Mouse (Mus musculus) forebrain, embryonic 16.5 days (tissue): ENCODE measurements around the gene Gimap9. TPM values are rescaled to one million over a fixed set of nuclear protein-coding genes. Genes with fewer than 3 reads are reported as not detected.

ENCODE experiments used
- ATAC-seq: fragments of 200-750 bp; cut with Nextera tagmentation; 2 replicates; pipeline ENCODE4 v1.8.0; 2017; ENCODE audit warnings: mild to moderate bottlenecking, moderate library complexity
- H3K27ac ChIP-seq: fragments of 300-500 bp; sonication (generic); 2 replicates; pipeline ENCODE4 v1.5.1; 2014; ENCODE audit warnings: low read length, control low read depth
- H3K27me3 ChIP-seq: fragments of 300-500 bp; sonication (generic); replicated peaks from 2 replicates; pipeline ENCODE4 v1.6.1; 2014; ENCODE audit warnings: low read length; ENCODE audit not compliant: control insufficient read depth, insufficient read depth
- H3K36me3 ChIP-seq: fragments of 300-500 bp; sonication (generic); 2 replicates; pipeline ENCODE4 v1.6.1; 2014; ENCODE audit not compliant: control insufficient read depth, insufficient read depth
- H3K4me1 ChIP-seq: fragments of 300-500 bp; sonication (generic); replicated peaks from 2 replicates; pipeline ENCODE4 v1.6.1; 2014; ENCODE audit warnings: low read length; ENCODE audit not compliant: control insufficient read depth, insufficient read depth
- H3K4me2 ChIP-seq: fragments of 300-500 bp; sonication (generic); 2 replicates; pipeline ENCODE4 v1.6.1; 2014; ENCODE audit warnings: mild to moderate bottlenecking, low read length, control low read depth
- H3K4me3 ChIP-seq: fragments of 300-500 bp; sonication (generic); replicated peaks from 2 replicates; pipeline ENCODE4 v1.5.1; 2014; ENCODE audit warnings: mild to moderate bottlenecking, low read length, control low read depth
- H3K9ac ChIP-seq: fragments of 300-500 bp; sonication (generic); replicated peaks from 2 replicates; pipeline ENCODE4 v1.6.1; 2014; ENCODE audit warnings: low read depth, low read length, control low read depth
- H3K9me3 ChIP-seq: fragments of 300-500 bp; sonication (generic); 2 replicates; pipeline ENCODE4 v1.6.1; 2016; ENCODE audit warnings: low read length; ENCODE audit not compliant: control insufficient read depth
- WGBS: fragments of 180-500 bp; shearing (Covaris S2); extraction: QIAGEN DNeasy Blood & Tissue Kit; methylation state at CpG from one replicate; pipeline ENCODE4 v1.1.7; 2014; 5-methylcytosine and 5-hydroxymethylcytosine counted together
- polyA plus RNA-seq: library from polyadenylated mRNA; unstranded; fragments of >200 nt; fragmentation: Nextera tagmentation; extraction: Ambion mirVana; gene quantifications from 2 replicates; pipeline ENCODE4 v1.2.1, GENCODE M21; 2015

Gene Gimap9
- polyA plus RNA-seq, 1 experiment from 2014 or later = 2.0 TPM

DNA sequence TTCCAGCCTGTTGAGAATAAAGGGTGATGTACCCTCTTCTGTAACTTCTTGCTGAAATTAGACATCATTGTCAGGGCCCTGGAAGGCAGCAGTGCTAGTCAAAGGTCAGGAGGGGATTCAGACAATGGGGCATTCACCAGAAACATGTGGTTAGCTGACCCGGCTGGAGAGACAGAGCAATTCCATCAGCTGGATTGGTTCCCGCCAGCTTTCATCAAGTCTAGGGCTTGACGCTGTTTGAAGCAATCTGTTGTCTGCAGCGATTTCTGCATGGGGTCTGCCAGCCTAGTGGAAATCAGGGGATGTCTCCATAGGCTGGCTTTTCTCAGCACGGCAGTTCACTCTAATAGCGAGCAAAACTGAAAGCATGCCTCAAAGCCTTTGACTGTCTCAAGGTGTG lies 39.4 kb upstream of the Gimap9 start:
- 54% methylated on average over 6 of the region's 6 CpGs for WGBS
- no peak overlapping the region for H3K4me3 ChIP-seq
- no peaks in the 10 kb centered on the region for H3K9me3 ChIP-seq
- no peak for ATAC-seq
- H3K4me1 ChIP-seq = no peaks in the 10 kb centered on the region
- no peak overlapping the region for H3K9ac ChIP-seq
- H3K4me2 ChIP-seq = no peak overlapping the region
- no peak overlapping the region for H3K27ac ChIP-seq
- no peaks in the 10 kb centered on the region for H3K27me3 ChIP-seq
- no peaks in the 10 kb centered on the region for H3K36me3 ChIP-seq

DNA sequence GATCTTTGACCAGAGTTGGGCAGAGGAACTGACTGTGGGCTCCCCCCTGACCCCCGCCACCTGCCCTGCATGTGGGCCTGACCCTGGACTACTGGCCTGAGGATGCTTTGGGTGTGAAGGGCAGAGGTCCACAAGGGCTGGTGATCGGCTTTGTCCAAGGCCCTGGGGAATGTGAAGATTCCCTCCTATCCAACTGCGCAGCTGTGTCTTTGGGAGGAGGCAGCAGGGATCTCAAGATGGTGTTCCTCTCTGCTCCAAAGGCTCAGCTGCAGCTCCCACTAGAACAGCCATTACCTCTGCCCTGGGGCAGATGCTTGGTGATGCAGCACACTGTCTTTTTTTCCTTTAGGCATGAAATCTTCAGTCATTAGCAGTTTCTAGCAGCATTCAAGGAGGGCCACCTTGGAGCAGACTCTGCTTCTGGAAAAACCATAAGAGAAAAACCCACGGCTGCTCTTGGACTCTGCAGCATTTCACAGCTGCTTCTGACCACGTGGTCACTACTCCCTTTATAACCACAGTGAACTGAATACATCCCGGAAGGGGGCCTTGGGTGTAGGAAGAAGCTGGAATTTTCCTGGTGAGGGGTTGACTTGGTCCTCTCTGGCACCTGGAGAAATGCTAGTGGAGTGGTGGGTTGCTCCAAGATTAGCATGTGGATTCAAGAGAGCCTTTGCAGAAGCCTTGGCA lies 38.0 kb upstream of the Gimap9 start:
- no peak overlapping the region for H3K4me3 ChIP-seq
- no peaks in the 10 kb centered on the region for H3K36me3 ChIP-seq
- H3K9ac ChIP-seq = no peak overlapping the region
- 77% methylated on average over 6 of the region's 6 CpGs for WGBS
- no peaks in the 10 kb centered on the region for H3K27me3 ChIP-seq
- H3K9me3 ChIP-seq = no peaks in the 10 kb centered on the region
- H3K27ac ChIP-seq = no peak overlapping the region
- H3K4me1 ChIP-seq = no peaks in the 10 kb centered on the region
- no peak overlapping the region for H3K4me2 ChIP-seq
- no peak for ATAC-seq

DNA sequence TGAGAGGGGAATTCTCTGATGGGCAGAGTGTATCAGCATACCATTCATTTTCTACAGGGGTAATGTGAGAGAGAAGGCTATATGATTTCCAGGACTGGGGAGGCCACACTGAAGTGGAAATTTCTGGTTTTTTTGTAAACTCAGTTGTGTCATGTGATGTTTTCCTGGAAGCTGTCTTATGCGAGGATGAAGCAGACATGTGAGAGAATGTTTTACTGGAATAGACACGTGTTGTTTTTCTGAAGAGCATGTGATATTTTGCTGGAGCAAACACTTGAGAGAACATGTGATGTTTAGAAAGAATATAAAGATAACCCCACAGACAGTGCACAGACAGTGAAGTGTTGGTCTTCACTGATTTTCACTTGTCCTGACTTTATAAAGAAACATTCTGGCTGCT lies 37.4 kb upstream of the Gimap9 start:
- WGBS = 73% methylated on average over 2 of the region's 2 CpGs
- H3K4me1 ChIP-seq = no peaks in the 10 kb centered on the region
- no peak overlapping the region for H3K4me3 ChIP-seq
- H3K27me3 ChIP-seq = no peaks in the 10 kb centered on the region
- H3K36me3 ChIP-seq = no peaks in the 10 kb centered on the region
- ATAC-seq = no peak
- H3K27ac ChIP-seq = no peak overlapping the region
- no peak overlapping the region for H3K4me2 ChIP-seq
- H3K9me3 ChIP-seq = no peaks in the 10 kb centered on the region
- no peak overlapping the region for H3K9ac ChIP-seq

DNA sequence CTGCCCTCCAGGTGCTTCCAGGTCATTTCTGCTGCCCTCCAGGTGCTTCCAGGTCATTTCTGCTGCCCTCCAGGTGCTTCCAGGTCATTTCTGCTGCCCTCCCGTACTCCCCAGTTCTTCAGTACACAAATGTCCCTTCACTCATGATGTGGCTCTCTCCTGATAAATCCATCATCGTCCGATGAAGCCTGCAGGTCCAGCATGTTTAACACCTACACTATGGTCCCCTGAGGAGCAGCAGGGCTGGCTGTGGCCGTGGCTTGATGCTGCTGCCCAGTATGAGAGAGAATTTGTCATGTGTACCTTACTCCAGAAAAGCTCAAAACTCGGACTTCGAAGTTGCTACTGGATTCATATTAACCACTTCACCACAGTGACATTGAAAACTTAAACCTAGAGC lies 34.5 kb upstream of the Gimap9 start:
- Histone ChIP-seq H3K27me3 (no peaks in the 10 kb centered on the region), H3K4me1 (no peaks in the 10 kb centered on the region), H3K36me3 (no peaks in the 10 kb centered on the region), H3K4me2 (no peak overlapping the region), H3K9ac (no peak overlapping the region), H3K27ac (no peak overlapping the region), H3K9me3 (no peaks in the 10 kb centered on the region), H3K4me3 (no peak overlapping the region)
- ATAC-seq = no peak
- 80% methylated on average over 6 of the region's 6 CpGs for WGBS

DNA sequence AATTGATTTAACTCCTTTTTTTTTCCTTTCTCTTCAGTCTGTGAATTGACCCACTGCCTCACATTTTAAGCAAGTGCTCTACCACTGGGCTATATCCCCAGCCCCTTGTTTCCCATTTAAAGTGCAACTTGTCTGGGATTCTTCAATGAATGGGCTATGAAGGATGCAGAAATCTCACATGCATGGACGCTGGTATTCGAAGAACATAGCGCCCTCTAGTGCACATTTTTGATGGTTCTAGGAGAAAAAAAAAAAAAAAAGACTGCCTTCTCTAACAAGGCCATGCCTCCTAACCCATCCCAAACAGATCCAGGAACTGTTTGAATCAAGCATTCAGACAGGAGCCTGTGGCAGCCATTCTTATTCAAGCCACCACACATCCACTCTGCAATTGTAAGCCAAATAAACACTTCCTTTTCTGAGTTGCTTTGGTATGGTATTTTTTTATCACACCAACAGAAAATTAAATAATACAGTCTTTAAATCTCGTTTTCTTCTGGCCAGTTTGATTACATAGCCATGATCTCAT lies 33.1 kb upstream of the Gimap9 start:
- H3K4me2 ChIP-seq = no peak overlapping the region
- H3K9me3 ChIP-seq = no peaks in the 10 kb centered on the region
- WGBS = 18% methylated on average over 4 of the region's 4 CpGs
- H3K27ac ChIP-seq = no peak overlapping the region
- no peak overlapping the region for H3K9ac ChIP-seq
- peak; percentile 43; the same call in 1 of the 2 replicates for ATAC-seq
- H3K4me1 ChIP-seq = no peaks in the 10 kb centered on the region
- no peaks in the 10 kb centered on the region for H3K36me3 ChIP-seq
- no peak overlapping the region for H3K4me3 ChIP-seq
- H3K27me3 ChIP-seq = no peaks in the 10 kb centered on the region

DNA sequence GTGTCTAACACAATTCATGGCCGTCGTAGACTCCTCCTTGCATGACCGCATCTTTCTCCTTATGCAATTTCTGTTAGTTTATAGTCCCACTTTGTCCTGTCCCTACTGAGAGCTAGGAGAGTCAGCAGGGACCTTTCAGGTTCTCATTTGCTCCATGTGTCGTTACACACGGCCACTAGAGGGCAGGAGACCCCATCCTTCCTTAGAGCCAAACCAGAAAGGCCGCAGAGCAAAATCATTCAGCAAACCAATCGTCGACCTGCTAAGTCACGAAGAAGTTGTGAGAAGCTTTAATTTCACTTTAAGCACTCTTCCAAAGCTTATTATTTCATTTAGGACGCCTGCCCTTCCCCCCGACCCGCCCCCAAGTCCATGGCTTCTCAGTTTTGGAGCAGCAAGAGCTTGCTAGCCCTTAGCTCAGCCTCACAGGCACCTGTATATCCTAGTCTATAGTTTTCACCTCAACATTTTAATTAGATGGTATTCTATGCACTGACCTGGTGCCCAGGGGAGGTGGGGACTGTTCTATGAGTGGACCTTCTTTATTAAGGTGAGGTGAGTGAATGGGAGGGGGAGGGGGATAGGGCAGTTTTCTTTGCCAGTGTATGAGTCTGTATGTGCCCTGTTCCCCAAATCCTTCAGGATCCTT lies 30.1 kb upstream of the Gimap9 start:
- Histone ChIP-seq H3K36me3 (no peaks in the 10 kb centered on the region), H3K4me2 (no peak overlapping the region), H3K4me1 (no peaks in the 10 kb centered on the region), H3K9ac (no peak overlapping the region), H3K4me3 (no peak overlapping the region), H3K27me3 (no peaks in the 10 kb centered on the region), H3K9me3 (no peaks in the 10 kb centered on the region), H3K27ac (no peak overlapping the region)
- WGBS = 14% methylated on average over 12 of the region's 12 CpGs
- peak; percentile 50; the same call in 1 of the 2 replicates for ATAC-seq

DNA sequence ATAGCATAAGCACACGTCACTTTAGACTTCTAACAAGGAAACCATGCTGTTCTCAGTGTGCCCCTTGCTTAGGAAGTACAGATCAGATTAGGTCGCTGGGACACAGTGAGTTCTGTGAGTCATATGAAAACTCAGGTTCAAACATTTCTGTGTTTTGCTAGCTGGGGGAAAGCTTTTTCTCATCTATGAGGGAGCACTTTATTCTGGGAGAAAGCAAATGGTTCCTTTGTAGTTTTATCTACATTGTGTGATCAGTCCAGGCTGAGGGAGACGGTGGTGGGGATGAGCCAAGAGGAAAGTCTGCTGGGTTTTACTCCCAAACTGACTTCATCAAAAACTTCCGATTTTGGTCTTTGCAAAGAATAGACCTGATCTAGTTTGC lies 29.6 kb upstream of the Gimap9 start:
- Histone ChIP-seq H3K27me3 (no peaks in the 10 kb centered on the region), H3K4me2 (no peak overlapping the region), H3K9me3 (no peaks in the 10 kb centered on the region), H3K4me1 (no peaks in the 10 kb centered on the region), H3K4me3 (no peak overlapping the region), H3K27ac (no peak overlapping the region), H3K36me3 (no peaks in the 10 kb centered on the region), H3K9ac (no peak overlapping the region)
- WGBS = 77% methylated on average over 4 of the region's 4 CpGs
- ATAC-seq = no peak

DNA sequence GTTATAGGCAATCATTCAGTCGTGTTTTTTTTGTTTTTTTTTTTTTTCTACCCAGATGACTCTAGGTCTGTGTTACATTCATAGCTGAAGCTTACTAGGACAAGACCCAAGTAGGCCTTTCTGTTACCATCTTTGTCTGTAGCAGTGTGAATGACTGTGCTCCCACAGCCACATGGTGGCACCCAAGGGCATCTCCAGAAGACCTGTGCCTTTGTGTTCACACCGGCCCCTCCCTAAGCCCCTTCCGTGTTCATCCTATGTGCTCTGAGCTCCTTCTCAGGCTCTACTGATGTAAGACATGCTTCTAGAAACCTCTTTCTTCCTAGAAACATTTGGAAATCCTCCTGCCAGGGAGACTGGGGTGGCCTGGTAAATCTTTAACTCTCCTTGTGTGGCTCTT lies 28.9 kb upstream of the Gimap9 start, which contains the start of gene Gimap8:
TSS of gene Gimap8 (plus strand) at position 240 of the 400 bp plus-strand sequence.
- Histone ChIP-seq H3K9me3 (no peaks in the 10 kb centered on the region), H3K27me3 (no peaks in the 10 kb centered on the region), H3K4me2 (no peak within 1 kb of the TSS), H3K9ac (no peak within 1 kb of the TSS), H3K4me1 (no peaks in the 10 kb centered on the region), H3K36me3 (no peaks in the 10 kb centered on the region), H3K4me3 (no peak within 1 kb of the TSS), H3K27ac (no peak within 1 kb of the TSS)
- ATAC-seq = no peak
- 40% methylated on average over 3 of the region's 3 CpGs for WGBS

DNA sequence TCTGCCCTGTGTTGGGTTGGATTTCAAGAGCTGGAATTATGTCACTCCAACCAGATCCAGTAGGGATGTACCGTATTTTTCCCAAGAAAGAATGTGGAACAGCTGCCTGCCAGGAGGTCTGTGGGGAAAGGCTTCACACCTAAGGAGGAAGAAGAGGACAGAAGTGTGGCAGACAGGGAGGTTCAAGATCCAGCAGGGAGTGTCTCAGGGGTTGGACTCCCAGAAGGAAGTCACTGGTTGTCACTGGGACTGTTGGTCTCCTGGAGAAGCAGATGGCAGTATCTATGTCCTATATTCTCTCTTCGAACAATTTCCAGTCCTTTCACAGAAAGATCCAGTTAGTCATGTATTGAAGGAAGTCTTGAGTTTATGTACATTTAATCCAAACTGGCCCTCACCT lies 28.3 kb upstream of the Gimap9 start:
- no peak for ATAC-seq
- 98% methylated on average over 2 of the region's 2 CpGs for WGBS
- Histone ChIP-seq H3K9me3 (no peaks in the 10 kb centered on the region), H3K4me1 (no peaks in the 10 kb centered on the region), H3K36me3 (no peaks in the 10 kb centered on the region), H3K9ac (no peak overlapping the region), H3K4me2 (no peak overlapping the region), H3K27ac (no peak overlapping the region), H3K4me3 (no peak overlapping the region), H3K27me3 (no peaks in the 10 kb centered on the region)
